ENCODE assay signal across 16 mouse cellular contexts in the genomic region with DNA sequence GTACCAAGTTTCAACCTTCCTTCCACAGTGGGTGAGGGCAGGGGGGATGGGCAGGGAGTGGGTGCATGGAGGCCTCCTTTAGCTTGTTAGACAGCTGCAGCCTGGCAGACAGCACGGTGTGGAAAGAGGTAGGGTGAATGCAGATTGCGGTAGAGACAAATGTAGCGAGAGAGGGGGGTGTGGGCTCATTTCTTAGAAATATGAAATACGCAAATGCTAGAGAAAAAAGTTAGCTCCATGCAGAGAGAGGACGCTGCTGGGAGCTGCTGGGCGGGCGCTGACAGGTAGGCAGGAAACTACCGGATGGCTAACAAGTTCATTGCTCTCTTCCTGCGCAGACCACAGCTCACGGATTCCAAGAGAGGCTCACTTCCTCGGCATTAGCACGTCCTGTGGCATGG. TPM values are rescaled to one million over a fixed set of nuclear protein-coding genes. Genes with fewer than 3 reads are reported as not detected.
DNase-seq lines count a peak whose midpoint lies in the region; ATAC-seq and TF ChIP-seq lines count a peak whose summit lies in the region.
"Had no signal": no experiment of that assay in that cellular context is flagged by ENCODE, and none has a peak within 500 bp of the region (broad histone marks: within the 10 kb centered on the region; RNA-seq: fewer than 3 reads in every experiment).

No protein-coding gene starts in this region.

- peak overlapping the region; percentile 24 for H3K4me3 ChIP-seq in bone marrow, adult 2 months (replicated peaks; ENCODE audit: control insufficient read depth, low read depth, low read length)
- H3K4me3 ChIP-seq in midbrain, embryonic 14.5 days (replicated peaks; ENCODE audit: low read depth, low read length) = no peak overlapping the region
- H3K4me3 ChIP-seq: heart, embryonic 10.5 days; hindbrain, embryonic 13.5 days; midbrain, embryonic 12.5 days had no signal

- TF ChIP-seq POLR2A in bone marrow, adult 2 months (IDR thresholded peaks at IDR 0.05; ENCODE audit: borderline replicate concordance, control insufficient read depth, low read depth, low read length) = 0 out of 2 replicates have a peak, but pooled peaks have one; percentile 24

- peak; percentile 25 for ATAC-seq in neutrophil, adult 5-6 weeks (ENCODE audit: extremely low read depth, insufficient number of reproducible peaks, low FRiP score, poor library complexity, severe bottlenecking)
- ATAC-seq in midbrain, embryonic 14.5 days (ENCODE audit: low FRiP score, low TSS enrichment) = no peak

- no peaks in the 10 kb centered on the region for H3K9me3 ChIP-seq in midbrain, embryonic 14.5 days (ENCODE audit: control insufficient read depth, low read length)
- H3K9me3 ChIP-seq: heart, embryonic 10.5 days; hindbrain, embryonic 13.5 days; midbrain, embryonic 12.5 days had no signal

- H3K27me3 ChIP-seq in midbrain, embryonic 14.5 days (ENCODE audit: control insufficient read depth, insufficient read depth, low read length) = no peaks in the 10 kb centered on the region
- H3K27me3 ChIP-seq: hindbrain, embryonic 13.5 days; midbrain, embryonic 12.5 days had no signal

- no peaks in the 10 kb centered on the region for H3K36me3 ChIP-seq in midbrain, embryonic 14.5 days (ENCODE audit: control insufficient read depth, insufficient read depth, low read length)
- H3K36me3 ChIP-seq: heart, embryonic 10.5 days; hindbrain, embryonic 13.5 days; midbrain, embryonic 12.5 days had no signal

- no peak overlapping the region for H3K4me2 ChIP-seq in midbrain, embryonic 14.5 days (ENCODE audit: low read length)
- H3K4me2 ChIP-seq: hindbrain, embryonic 13.5 days; lung, embryonic 14.5 days; midbrain, embryonic 12.5 days had no signal

- peaks cover 8% of the 10 kb centered on the region; the same call in 1 of the 2 replicates for H3K4me1 ChIP-seq in bone marrow, adult 2 months (ENCODE audit: control insufficient read depth, insufficient read depth, low read length)
- no peaks in the 10 kb centered on the region for H3K4me1 ChIP-seq in midbrain, embryonic 14.5 days (ENCODE audit: control insufficient read depth, insufficient read depth, low read length)
- H3K4me1 ChIP-seq: hindbrain, embryonic 13.5 days; midbrain, embryonic 12.5 days had no signal

- no peak for TF ChIP-seq CTCF in bone marrow, adult 2 months (IDR thresholded peaks at IDR 0.05; ENCODE audit: control insufficient read depth, insufficient read depth, low read length)

- DNase-seq in spleen, adult 18-20 months = peak; percentile 45 to 46
- no peak for DNase-seq in spleen, postnatal 14 days (ENCODE audit: low spot score in 2 of 2)
- peak; percentile 91 for DNase-seq in thymus, postnatal 4 days
- no peak for DNase-seq in layer of hippocampus, adult 18-20 months (ENCODE audit: low spot score in 2 of 2)
- DNase-seq in midbrain, embryonic 14.5 days = no peak
- DNase-seq in cerebellum, postnatal 4 days (ENCODE audit: low spot score in 2 of 2) = no peak
- DNase-seq: cerebellum, adult 18-20 months; kidney, adult 18-20 months; kidney, postnatal 36 days; lung, embryonic 14.5 days; right cerebral cortex, postnatal 25 days had no signal

- 4% methylated on average over 12 of the region's 12 CpGs for WGBS in bone marrow, adult 2 months
- 80% methylated on average over 12 of the region's 12 CpGs for WGBS in midbrain, embryonic 14.5 days

- H3K27ac ChIP-seq in bone marrow, adult 2 months (ENCODE audit: control insufficient read depth, insufficient read depth, low read depth, low read length, poor library complexity) = peak overlapping the region; percentile 45
- no peak overlapping the region for H3K27ac ChIP-seq in midbrain, embryonic 14.5 days (replicated peaks; ENCODE audit: low read depth, low read length)
- H3K27ac ChIP-seq: heart, embryonic 10.5 days; hindbrain, embryonic 13.5 days; midbrain, embryonic 12.5 days had no signal

- H3K9ac ChIP-seq in midbrain, embryonic 14.5 days (replicated peaks; ENCODE audit: low read length) = no peak overlapping the region
- H3K9ac ChIP-seq: hindbrain, embryonic 13.5 days; lung, embryonic 14.5 days; midbrain, embryonic 12.5 days had no signal

RNA-seq across cellular contexts. Expression of a gene that starts 41.8 kb away (rescaled TPM):
- 5.4 and 9.7 TPM in 2 replicates for polyA plus RNA-seq in bone marrow, adult 2 months (2011; ENCODE audit: insufficient read depth, insufficient read length, low replicate concordance, missing spikeins)
- total RNA-seq in neutrophil, adult 5-6 weeks (2017) = 36.8 and 38.4 TPM in 2 replicates
- total RNA-seq in layer of hippocampus, adult 18-20 months (2021) = 10 to 100 TPM; 76.0 to 77.2 TPM
- 6.9 and 7.8 TPM in 2 replicates for polyA plus RNA-seq in midbrain, embryonic 14.5 days (2014; fragmentation: Nextera tagmentation; extraction: Ambion mirVana)

RNA-seq across cellular contexts. Expression of a gene that starts 42.1 kb away (rescaled TPM):
- polyA plus RNA-seq in bone marrow, adult 2 months (2011; ENCODE audit: insufficient read depth, insufficient read length, low replicate concordance, missing spikeins) = 7.3 and 10.6 TPM in 2 replicates
- total RNA-seq in neutrophil, adult 5-6 weeks (2017) = 15.2 and 17.8 TPM in 2 replicates
- total RNA-seq in layer of hippocampus, adult 18-20 months (2021) = 10 to 100 TPM; 57.2 to 59.5 TPM
- polyA plus RNA-seq in midbrain, embryonic 14.5 days (2014; fragmentation: Nextera tagmentation; extraction: Ambion mirVana) = 36.3 and 41.5 TPM in 2 replicates

RNA-seq across cellular contexts. Expression of a gene that starts 43.0 kb away (rescaled TPM):
- polyA plus RNA-seq in bone marrow, adult 2 months (2011; ENCODE audit: insufficient read depth, insufficient read length, low replicate concordance, missing spikeins) = 1.9 and 2.6 TPM in 2 replicates
- total RNA-seq in neutrophil, adult 5-6 weeks (2017) = 6.1 and 6.4 TPM in 2 replicates
- total RNA-seq in layer of hippocampus, adult 18-20 months (2021) = 1 to 10 TPM; 4.6 to 4.8 TPM
- polyA plus RNA-seq in midbrain, embryonic 14.5 days (2014; fragmentation: Nextera tagmentation; extraction: Ambion mirVana) = 5.3 and 5.6 TPM in 2 replicates

Comparison
In these comparisons a context has a peak if more than half of its experiments do, and no peak if none do; other contexts are left out.
1. DNase-seq: peak in spleen, adult 18-20 months (2 of 2) and thymus, postnatal 4 days (single experiment); none in spleen, postnatal 14 days (0 of 2), layer of hippocampus, adult 18-20 months (0 of 2), midbrain, embryonic 14.5 days (single experiment) and cerebellum, postnatal 4 days (0 of 2).